Mouse (Mus musculus) gonadal fat pad, adult 2 months (tissue): ENCODE data around the gene Sdk1. TPM values are rescaled to one million over a fixed set of nuclear protein-coding genes. Genes with fewer than 3 reads are reported as not detected.

Experiments
- DNase-seq: peaks from one replicate; pipeline ENCODE4 v3.0.0-alpha.2; 2012; ENCODE audit warnings: low read depth
- polyA plus RNA-seq: library from polyadenylated mRNA; depleted of rRNA; stranded (reverse); fragments of >200 nt; gene quantifications from 2 replicates; pipeline ENCODE4 v1.2.3, GENCODE M21; 2012

The Sdk1 gene
- polyA plus RNA-seq, 1 experiment = 5.5 TPM

DNA sequence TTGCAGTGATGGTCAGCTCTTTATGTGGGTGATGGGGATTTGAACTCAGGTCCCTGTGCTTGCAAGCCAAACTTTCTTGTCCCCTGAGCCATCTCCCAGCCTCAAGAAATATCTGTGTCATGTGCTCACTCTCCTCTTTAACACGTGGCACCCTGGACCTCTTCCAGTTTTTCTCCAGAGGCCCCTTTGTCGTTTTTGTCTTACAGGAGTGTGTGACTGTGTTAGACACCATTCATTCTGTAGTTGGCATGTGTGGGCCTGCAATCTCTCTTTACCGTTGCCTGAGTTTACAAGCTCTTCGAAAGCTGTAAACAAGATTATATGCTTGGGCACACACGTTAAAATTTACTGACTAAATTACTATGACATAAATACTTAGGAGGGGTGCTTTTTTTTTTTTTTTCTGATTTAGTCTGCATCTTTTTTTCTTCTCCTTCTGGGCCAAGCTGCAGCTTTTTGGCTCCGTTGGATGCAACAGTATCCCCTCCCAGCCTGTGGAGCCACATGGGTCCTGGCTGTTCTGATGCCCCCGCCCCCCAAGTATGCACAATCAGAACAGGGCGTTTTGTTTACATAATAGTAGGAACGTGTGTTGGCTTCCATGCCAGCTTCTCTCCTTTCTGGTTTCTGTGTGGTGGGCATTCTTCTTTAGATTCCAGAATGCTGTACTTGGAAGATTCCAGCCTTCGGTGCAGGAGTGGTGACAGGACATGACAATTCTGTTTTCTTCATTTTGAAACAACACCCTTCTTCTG, 527.6 kb downstream of the Sdk1 start:
- no peak for DNase-seq

DNA sequence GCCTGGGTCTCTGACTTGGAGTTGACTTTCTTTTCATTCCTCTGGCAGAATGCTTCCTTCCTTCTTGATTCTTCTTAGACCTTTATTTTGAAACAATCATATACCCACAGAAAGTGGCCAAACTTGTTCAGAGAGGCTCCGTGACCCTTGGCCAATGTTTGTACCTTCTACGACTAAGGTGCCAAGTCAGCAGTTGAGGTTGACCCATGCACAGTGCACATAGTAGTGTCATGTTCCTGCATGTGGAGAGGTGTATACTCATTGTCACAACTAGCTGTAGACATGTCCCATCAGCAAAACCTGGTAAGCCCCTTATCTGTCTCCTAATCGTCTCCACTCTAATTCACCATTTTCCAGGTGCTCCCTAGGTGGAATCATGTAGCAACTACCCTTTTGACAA, 530.2 kb downstream of the Sdk1 start:
- DNase-seq = peak; percentile 52

DNA sequence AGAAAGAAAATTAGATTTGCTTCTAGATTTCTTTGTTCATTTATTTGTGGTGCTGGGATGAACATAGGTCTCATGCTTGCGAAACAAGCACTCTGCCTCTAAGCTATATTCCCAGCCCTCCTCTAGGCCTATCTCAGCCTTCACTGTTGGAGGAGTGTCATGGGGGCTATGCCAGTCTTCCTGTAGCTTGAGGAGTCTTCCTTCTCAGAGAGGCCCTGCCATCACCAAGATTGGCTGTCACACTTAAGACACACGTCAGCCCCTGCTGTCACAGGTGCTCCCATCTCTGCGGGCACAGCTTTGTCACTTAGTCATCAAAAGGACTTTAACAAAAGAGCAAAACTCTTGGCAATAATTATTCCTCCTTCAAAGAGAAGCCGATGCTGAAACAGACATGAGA, 536.9 kb downstream of the Sdk1 start:
- no peak for DNase-seq

DNA sequence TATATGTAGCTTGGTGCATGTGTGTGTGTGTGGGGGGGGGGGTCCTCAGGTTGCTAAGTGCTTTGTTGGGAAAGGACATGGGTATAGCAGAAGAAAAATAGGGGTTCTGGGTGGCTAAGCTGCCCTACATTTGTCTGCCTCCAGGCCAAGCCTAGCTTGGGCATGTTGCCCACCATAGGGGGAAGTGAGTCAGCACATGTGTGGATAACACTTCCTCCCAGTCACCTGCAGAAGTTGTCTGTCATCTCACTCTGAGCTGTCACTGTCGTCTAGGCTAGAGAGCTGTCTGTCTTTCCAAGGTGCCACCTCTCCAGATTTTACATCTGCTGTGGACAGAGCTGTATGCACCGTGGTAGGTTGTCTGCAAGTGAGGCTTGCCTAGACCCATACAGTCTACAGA, 539.9 kb downstream of the Sdk1 start:
- DNase-seq = no peak

DNA sequence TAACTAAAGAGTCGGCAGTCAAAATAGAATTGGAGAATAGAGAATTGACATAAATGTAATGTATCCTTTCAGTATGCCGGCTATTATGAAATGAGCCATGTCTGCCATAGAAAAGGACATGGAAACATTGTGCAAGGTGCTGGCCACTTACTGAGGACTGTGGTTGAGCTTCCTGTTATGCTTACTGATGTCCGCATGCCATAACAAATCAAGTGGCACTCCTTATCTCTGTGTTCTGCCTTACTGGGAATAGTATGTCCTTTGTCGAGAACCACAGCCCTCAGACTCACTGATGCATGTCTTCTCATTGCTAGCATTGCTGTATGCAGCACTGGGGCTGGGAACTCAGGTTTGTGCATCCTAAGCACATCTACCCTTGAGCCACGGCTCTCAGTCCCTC, 541.0 kb downstream of the Sdk1 start:
- DNase-seq = no peak

DNA sequence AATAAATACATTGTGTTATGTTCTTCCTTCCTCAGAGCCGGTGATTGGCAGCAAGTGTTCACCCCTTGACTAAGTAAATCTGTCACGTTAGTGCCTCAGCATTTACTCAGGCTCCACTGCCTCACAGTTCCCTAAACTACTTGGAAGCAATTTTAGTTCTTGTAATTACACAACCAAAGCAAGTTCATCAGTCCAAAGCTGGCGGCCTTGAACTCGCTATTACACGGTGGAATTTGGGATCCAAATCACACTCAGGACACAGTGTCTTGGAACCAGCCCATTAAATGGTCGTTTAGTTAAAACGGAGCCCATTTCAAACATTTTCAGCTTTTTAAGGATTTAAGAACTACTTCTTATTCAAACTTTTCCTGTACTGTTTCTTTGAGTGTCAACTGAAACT, 542.2 kb downstream of the Sdk1 start:
- no peak for DNase-seq

DNA sequence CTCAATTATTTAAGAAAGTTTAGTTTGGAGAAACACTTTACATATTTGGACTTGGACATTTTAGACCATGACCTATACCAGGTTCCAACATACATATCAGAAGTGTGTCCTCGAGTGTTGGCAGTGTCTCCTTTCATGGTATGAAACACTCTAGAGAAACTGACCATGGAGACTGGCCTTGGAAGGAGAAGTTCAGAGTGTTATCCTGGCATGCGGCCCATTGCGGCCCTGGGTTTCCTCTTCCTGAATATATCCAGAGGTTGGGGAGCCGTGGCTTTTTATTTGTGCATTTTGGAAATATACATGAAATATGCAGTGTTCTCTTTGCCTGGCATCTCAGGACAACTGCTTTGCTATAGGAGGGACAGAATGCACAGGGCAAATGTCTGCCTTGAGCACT, 552.6 kb downstream of the Sdk1 start:
- no peak for DNase-seq

DNA sequence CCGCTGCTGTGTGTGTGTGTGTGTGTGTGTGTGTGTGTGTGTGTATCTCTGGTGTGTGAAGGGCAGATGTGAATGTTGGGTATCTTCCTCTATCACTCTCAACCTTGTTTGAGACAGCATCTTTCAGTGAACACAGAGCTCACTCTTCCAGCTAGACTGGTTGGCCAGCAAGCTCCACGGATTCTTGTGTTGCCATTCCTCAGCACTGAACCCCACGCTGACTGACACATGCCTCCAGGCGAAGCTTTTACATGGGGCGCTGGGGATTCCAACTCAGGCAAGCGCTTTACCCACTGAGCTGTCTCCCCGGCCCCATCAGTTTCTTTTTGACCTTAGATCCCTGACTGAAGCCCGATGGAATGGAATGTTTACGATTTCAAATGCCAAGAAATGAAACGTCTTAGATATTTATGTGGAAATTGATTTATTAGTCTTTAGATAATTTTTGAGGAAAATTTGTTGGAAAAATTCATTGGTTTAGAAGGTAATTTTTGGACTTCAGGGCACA, 582.6 kb downstream of the Sdk1 start:
- no peak for DNase-seq

DNA sequence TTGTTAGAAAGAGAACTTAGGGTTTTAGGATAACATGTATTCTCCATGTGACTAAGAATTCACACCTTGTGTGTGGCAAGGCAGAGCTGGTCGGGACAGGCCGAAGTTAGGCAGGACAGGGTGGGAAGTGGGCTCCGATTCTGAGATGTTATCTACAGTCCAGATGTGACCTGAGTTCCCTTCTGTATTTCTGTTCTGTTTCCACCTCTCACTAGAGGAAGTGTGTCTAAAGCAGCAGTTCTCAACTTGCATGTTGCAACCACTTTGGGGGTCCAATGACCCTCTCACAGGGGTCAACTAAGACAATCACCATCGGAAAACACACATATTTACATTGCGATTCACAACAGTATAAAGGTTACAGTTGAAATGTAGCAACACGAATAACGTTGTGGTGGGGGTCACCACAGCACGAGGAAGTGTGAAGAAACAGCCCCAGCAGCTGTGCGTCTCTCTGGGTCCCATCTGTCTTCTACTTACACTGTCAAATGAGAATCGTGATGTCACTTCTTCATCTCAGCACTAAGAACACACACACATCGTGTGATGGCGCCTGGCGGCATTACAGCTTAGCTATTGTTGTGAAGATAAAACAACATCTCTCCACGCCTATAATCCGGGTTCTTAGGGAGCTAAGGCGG, 583.6 kb downstream of the Sdk1 start:
- no peak for DNase-seq

DNA sequence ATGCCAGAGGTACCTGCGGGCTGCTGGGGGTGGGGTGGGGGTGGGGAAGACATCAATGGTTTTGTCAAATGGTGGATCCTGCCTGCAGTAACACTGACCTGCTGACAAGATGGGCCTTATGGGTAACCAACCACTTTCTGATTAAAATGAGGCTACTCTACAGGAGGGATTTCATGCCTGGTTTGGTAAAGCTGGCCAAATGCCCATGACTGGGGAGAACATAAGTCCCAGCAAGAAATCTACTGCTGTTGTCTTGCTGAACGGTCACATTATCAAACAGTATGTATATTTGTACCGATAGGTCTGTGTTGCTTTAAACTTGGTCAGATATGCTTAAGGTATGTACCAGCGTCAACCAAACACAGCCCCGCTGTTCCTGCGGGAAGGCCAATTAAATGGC, 594.3 kb downstream of the Sdk1 start:
- no peak for DNase-seq

DNA sequence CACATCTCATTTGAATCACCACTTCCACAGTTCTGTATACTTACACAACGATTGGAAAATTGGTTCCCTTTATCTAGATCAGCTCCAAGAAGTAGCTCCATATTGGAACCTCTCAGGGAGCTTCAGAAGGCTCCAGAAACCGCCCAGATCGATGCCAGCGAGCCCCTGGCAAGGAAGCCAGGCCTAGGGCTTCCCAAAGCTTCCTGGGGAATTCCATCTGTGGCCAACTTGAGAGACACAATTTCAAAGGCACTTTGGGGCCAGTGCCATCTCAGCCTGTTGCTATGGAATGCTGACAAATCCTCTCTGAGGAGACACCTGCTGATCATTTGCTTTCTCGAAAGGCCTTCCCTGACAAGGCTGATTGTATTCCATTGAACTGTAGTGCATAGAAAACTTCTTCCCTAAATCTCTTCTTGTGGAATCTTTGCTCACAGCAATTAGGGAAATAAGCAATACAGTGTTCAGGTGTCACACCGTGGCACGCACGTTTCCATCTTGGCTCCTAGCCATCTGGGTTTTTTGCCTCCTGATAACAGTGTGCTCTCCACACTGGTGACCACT, 595.7 kb downstream of the Sdk1 start:
- DNase-seq = no peak

DNA sequence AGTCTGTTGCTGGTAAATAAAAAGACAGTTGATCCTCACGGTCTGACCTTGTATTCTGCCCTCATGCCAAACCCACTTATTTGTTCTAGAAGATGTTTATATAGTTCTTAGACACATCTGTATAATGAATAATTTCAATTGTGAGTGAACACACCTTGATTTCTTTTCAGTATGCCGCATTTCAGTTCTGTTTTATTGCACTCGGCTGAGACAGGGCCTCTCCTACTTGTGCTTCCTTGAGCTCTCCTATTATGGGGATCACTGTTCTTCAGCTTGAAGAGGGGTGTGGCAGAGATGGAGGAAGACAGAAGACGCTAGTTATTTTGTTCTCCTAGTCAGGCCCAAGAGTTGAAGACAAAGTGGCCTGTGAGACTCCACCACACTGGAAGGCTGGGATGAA, 603.4 kb downstream of the Sdk1 start:
- no peak for DNase-seq

DNA sequence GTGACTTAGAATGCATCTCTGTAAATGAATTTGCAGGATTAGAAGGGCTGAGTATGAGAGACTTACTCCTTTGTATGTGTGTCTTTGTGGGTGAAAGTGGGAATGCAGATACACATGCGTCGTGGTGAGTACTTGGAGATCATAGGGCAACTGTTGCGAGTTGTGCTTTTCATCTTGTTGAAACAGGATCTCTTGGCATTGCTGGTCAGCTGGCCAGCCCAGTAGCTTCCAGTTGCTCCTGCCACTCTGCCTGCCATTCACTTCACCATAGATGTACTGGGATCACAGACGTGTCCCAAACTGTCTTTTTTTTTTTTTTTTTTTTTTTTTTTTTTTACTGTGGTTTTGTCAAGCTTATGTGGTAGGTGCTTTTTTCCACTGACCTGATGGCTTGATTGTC, 606.4 kb downstream of the Sdk1 start:
- no peak for DNase-seq

DNA sequence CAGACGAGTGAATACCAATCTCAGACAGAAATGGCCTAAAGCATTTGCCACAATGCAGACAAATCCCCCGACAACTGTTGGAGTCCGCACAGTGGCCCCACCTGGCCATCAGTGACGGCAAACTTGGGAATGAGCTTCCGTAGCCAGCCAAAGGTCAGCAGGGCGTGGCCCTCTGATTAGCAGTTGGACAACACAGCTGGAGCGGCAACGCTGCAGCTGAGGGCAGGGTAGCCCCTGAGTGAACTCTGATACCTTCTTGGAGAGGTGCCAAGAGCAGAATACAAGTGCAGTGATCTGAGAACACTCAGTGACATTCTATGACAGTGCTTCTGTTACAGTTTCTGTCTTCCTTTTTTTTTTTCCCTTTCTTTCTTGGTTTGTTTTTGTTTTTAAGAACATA, 610.9 kb downstream of the Sdk1 start:
- DNase-seq = no peak

DNA sequence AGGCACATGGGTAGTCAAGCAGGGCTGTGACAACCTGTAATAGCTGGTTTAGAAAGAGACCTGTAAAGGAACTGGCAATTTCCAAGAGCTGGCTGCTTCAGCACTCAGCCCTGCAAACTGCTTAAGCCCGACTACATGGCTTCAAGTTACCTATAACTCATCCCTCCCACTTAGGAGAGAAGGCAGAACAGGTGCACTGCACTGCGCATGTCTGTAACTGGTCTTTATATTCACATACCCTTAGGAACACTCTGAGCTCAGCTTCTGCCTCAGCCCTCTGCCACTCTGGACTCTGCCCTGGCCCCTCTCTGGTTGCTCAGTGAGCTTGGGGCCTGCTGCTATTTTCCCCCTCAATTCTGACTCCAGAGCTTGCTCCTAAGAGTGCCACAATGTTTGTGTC, 615.2 kb downstream of the Sdk1 start:
- no peak for DNase-seq

DNA sequence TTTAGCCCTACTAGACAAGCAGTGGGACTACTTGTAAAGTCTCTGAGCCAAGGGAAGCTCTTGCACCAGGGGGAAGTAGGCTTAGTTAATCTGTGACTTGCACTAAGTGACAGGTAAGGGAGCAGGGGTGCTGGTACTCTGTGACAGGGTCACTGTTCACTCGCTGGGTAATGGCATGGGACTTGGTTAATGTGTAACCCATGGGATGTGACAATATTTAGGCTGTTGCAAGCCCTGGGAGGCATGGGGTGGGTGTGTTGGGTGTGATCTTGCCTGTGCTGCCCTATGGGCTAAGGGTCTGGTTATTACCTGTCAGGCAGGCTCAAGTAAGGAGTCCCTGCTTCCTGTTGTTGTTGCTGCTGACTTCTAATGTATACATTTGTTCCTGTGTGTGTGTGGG, 616.5 kb downstream of the Sdk1 start:
- no peak for DNase-seq

DNA sequence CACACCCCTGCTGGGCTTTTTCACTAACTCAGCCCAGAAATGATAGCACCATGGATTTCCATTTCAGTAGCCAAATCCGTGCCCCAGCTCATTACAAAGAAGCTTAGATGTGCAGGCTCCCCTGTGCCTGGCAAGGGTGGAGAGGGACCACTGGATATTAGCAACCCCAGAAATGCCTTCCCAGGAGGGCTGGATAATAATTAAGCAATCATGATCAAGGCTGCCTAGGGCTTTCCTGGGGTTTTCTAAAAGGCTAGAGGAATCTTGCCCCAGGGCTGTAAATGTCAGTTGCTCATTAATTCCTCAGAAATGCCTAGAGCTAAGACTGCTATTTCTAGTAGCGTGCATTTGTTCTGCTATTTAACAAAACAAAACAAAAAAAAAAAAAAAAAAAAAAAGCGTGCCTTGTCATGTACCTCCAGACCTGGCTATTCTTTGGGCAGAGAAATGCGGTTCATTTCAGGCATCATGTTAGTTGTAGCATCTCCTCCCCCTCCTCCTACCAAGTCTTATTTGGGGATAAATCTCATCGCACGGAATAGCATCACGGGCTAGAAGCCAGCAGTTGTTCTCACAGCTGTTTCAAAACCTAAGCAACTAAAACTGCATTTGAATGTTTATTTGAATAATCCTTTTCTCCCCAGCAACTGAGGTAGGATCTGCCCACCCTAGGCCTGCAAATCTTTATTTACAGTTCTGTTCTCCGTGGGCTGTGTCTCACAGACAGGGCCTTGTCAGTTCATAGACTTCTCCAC, 617.3 kb downstream of the Sdk1 start:
- no peak for DNase-seq

DNA sequence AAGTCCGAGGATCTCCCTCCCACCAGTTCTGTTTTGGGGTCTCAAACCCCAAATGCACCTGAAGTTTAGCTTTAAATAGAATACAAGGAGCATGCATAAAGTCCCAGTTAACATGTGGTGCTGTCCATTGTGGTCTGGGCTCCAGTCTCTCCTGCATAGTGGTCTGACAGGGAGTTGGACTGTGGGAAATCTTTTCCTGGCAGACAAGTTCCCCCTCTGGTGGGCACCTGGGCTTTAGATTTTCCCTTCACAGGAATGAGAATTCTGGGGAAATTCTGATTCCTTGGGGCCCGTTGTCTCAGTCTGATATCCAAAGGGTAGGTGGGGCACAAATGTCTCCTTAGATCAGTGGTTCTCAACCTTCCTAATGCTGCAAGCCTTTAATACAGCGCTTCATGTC, 624.8 kb downstream of the Sdk1 start:
- no peak for DNase-seq

DNA sequence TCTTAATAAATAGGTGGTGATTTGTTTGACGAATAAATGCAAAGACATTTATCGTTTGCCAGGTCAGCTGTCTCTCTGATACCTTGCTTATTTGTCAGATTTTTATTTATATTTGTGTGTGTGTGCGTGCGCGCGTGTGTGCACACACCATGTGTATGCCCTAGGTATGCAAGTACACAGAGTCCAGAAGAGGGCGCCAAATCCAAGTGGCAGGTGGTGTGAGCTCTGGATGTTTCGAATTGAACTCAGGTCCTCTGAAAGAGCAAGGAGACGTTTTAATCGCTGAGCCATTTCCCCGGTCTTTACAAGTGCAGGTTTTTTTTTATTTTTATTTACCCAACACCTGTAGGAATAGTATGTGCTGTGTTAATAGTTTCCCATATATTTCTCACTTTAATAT, 632.5 kb downstream of the Sdk1 start:
- DNase-seq = no peak

DNA sequence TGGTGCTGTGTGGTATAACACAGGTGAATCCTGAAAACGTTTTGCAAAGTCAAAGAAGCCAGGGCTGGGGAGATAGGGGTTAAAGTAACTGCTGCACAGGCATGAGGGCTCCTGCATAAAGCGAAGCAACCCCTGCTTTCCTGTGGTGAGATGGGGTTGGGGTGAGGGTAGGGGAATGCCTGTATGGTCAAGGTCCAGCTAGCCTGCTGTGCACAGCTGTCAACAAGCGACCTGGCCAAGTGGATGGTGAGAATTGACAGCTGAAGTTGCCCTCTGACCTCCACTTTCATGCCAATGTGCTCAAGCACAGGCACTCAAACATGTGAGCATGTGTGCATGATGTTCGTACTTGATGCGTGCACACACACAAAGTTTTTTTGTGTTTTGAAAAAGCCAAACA, 639.4 kb downstream of the Sdk1 start:
- DNase-seq = no peak

DNA sequence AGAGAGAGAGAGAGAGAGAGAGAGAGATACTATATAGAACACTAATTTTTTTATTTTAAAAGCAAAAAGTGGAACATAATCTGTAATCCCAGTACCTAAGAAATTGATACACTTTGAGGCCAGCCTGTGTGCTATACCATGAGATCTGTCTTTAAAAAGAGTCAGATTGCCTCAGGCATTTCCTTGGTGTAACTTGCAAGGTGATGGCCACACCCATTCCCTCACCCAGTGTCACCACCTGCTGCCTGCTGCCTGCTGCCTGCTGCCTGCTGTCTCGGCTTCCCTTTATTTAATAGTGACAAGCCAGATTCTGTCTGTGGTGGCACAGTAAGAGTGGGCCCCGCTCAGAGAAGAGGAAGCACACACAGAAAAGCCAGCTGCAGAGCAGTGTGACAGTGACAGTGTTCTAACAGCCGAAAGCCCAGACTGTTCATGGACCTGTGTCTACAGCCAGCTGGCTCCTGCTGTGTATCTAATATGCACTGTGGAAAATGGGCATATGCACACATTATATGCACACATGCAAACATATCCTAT, 642.9 kb downstream of the Sdk1 start:
- no peak for DNase-seq

DNA sequence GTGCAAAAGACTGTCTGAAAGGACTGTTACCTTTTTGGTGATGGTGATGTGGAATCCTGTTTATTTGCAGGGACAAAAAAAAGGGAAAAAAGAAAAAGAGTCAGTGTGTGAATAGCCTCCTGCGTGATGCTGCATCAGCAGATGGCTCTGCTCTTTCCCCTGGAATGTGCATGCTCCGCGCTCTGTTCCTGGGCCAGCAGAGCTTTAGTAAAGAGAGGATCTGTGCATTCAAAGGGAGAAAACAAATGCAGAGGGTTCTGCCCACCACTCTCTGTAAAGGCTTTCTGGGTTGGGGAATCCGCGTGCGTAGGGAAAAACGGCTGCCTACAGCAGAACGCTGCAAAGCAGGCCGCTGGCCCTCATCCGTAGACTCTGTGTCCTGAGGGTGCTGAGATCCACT, 644.7 kb downstream of the Sdk1 start:
- DNase-seq = no peak
